Mouse (Mus musculus): ENCODE data around the gene Appl2. TPM values are rescaled to one million over a fixed set of nuclear protein-coding genes. Genes with fewer than 3 reads are reported as not detected.
"Not testable (repeated sequence)": the region's sequence is repeated elsewhere in the genome, so short reads cannot be mapped to it uniquely, and the experiment has no call there.

Gene Appl2
- polyA plus RNA-seq, 2 experiments, result 49.8 to 67.7 TPM

DNA sequence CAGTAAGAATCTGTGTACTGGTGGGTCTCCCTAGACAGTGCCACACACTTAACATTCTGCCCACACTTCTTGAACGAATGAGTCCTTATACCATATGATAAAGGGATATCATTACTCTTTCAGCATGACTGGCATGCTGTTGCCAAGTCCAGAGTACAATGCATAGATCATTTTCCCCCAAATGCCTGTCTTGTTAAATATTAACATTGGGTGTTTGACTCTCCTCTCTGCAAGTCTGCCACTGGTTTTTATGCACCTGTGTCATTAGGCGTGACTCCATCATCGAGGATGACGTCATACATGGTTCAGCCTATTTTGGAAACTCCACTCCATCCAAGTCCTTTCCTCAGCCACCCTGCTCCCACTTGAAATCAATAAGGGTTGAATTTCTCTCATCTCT is 18.0 kb upstream of the Appl2 start:
- no peak overlapping the region for H3K9ac ChIP-seq (ENCODE audit: low read depth, low read length, severe bottlenecking)
- H3K27ac ChIP-seq (replicated peaks; ENCODE audit: low read depth, low read length), result no peak overlapping the region
- no peaks in the 10 kb centered on the region for H3K27me3 ChIP-seq (ENCODE audit: control insufficient read depth, insufficient read depth, low read length)
- peaks cover 6% of the 10 kb centered on the region; the same call in 1 of the 2 replicates for H3K4me1 ChIP-seq (ENCODE audit: control insufficient read depth, insufficient read depth, low read length)
- no peak overlapping the region for H3K4me2 ChIP-seq (replicated peaks; ENCODE audit: low read depth, low read length, severe bottlenecking)
- no peak for TF ChIP-seq POLR2A (IDR thresholded peaks at IDR 0.05; ENCODE audit: borderline replicate concordance, extremely low read depth, insufficient read depth, insufficient read length)
- no peaks in the 10 kb centered on the region for H3K36me3 ChIP-seq (ENCODE audit: control insufficient read depth, insufficient read depth, low read length)
- 85% methylated on average over 4 of the region's 4 CpGs for WGBS
- no peak overlapping the region for H3K4me3 ChIP-seq (replicated peaks; ENCODE audit: low read length)
- no peaks in the 10 kb centered on the region for H3K9me3 ChIP-seq (ENCODE audit: control insufficient read depth, low read length)
- ATAC-seq (ENCODE audit: low FRiP score, low read depth) (no peak), DNase-seq (ENCODE audit: low spot score) (no peak)

DNA sequence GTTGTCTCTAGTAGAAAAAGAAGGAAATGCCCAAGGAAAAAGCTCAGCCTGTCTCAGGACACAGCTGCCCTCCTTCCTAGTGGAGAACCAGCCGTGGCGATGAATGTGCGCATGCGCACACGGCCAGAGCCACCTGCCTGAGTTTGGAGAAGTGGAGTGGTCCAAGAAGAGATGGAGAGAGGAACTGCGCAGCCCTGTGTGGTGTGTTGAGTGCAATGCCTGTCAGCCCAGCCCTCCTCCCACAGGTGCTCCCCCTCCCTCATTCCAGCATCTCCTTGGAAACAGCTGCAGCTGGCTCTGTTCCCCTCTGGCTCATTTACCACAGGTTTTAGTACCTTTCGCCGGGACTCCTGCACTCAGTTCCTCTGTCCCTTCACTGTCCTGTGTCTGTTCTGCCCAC is 13.4 kb upstream of the Appl2 start:
- no peak for DNase-seq (ENCODE audit: low spot score)
- no peak overlapping the region for H3K27ac ChIP-seq (replicated peaks; ENCODE audit: low read depth, low read length)
- ATAC-seq (ENCODE audit: low FRiP score, low read depth), result no peak
- no peak overlapping the region for H3K4me2 ChIP-seq (replicated peaks; ENCODE audit: low read depth, low read length, severe bottlenecking)
- H3K9ac ChIP-seq (ENCODE audit: low read depth, low read length, severe bottlenecking), result no peak overlapping the region
- WGBS, result 57% methylated on average over 8 of the region's 8 CpGs
- no peaks in the 10 kb centered on the region for H3K9me3 ChIP-seq (ENCODE audit: control insufficient read depth, low read length)
- no peak overlapping the region for H3K4me3 ChIP-seq (replicated peaks; ENCODE audit: low read length)
- no peak for TF ChIP-seq POLR2A (IDR thresholded peaks at IDR 0.05; ENCODE audit: borderline replicate concordance, extremely low read depth, insufficient read depth, insufficient read length)
- H3K36me3 ChIP-seq (ENCODE audit: control insufficient read depth, insufficient read depth, low read length), result no peaks in the 10 kb centered on the region
- peaks cover 6% of the 10 kb centered on the region; the same call in 1 of the 2 replicates for H3K4me1 ChIP-seq (ENCODE audit: control insufficient read depth, insufficient read depth, low read length)
- H3K27me3 ChIP-seq (ENCODE audit: control insufficient read depth, insufficient read depth, low read length), result no peaks in the 10 kb centered on the region

DNA sequence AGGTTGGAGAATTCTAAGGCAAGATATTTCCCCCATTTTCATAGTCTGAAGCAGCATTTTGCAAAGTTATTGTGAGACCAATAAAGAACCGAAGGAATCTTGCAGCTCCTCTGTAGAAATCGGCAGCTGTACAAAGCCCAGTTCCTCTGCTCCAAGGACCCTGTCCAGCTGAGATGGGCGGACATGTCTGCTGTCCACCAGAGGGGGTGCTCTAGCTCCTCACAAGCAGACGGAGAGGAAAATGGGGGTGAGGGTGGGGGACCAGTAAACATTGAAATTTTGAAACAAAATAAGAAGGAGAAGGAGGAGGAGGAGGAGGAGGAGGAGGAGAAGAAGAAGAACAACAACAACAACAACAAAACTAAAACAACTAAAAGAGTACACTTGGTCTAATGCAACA is 12.1 kb upstream of the Appl2 start:
- no peak for TF ChIP-seq POLR2A (IDR thresholded peaks at IDR 0.05; ENCODE audit: borderline replicate concordance, extremely low read depth, insufficient read depth, insufficient read length)
- Histone ChIP-seq H3K9ac (ENCODE audit: low read depth, low read length, severe bottlenecking) (no peak overlapping the region), H3K4me2 (replicated peaks; ENCODE audit: low read depth, low read length, severe bottlenecking) (no peak overlapping the region), H3K9me3 (ENCODE audit: control insufficient read depth, low read length) (no peaks in the 10 kb centered on the region), H3K27me3 (ENCODE audit: control insufficient read depth, insufficient read depth, low read length) (no peaks in the 10 kb centered on the region), H3K4me1 (ENCODE audit: control insufficient read depth, insufficient read depth, low read length) (peaks cover 6% of the 10 kb centered on the region; the same call in 1 of the 2 replicates), H3K4me3 (replicated peaks; ENCODE audit: low read length) (no peak overlapping the region), H3K36me3 (ENCODE audit: control insufficient read depth, insufficient read depth, low read length) (no peaks in the 10 kb centered on the region), H3K27ac (replicated peaks; ENCODE audit: low read depth, low read length) (no peak overlapping the region)
- 63% methylated on average over 4 of the region's 4 CpGs for WGBS
- ATAC-seq (ENCODE audit: low FRiP score, low read depth), result no peak
- DNase-seq (ENCODE audit: low spot score), result no peak

DNA sequence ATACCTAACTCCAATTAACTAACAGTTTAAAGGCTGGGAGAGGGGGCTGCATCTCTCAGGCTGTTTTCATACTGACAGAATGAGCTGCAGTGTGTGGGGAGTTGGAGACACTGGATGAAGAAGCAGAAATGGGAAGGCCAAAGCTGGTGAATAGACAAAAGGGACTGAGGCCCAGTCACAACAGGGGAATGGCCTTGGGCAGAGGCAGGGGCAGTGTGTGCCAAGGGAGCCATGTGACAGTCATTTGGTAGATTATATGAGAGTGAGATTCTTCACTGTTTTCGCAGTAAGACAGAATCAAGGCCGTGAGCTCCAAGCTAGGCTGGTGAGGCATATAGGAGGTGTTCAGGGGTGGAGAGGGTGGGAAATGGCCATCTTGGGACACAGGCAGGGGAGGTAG is 6.1 kb upstream of the Appl2 start:
- H3K27me3 ChIP-seq (ENCODE audit: control insufficient read depth, insufficient read depth, low read length), result no peaks in the 10 kb centered on the region
- H3K9ac ChIP-seq (ENCODE audit: low read depth, low read length, severe bottlenecking), result no peak overlapping the region
- DNase-seq (ENCODE audit: low spot score) (no peak), ATAC-seq (ENCODE audit: low FRiP score, low read depth) (no peak)
- H3K9me3 ChIP-seq (ENCODE audit: control insufficient read depth, low read length), result no peaks in the 10 kb centered on the region
- TF ChIP-seq POLR2A (IDR thresholded peaks at IDR 0.05; ENCODE audit: borderline replicate concordance, extremely low read depth, insufficient read depth, insufficient read length), result no peak
- no peak overlapping the region for H3K4me2 ChIP-seq (replicated peaks; ENCODE audit: low read depth, low read length, severe bottlenecking)
- WGBS, result 87% methylated on average over 2 of the region's 2 CpGs
- no peak overlapping the region for H3K27ac ChIP-seq (replicated peaks; ENCODE audit: low read depth, low read length)
- H3K4me3 ChIP-seq (replicated peaks; ENCODE audit: low read length), result no peak overlapping the region
- H3K4me1 ChIP-seq (ENCODE audit: control insufficient read depth, insufficient read depth, low read length), result no peaks in the 10 kb centered on the region
- H3K36me3 ChIP-seq (ENCODE audit: control insufficient read depth, insufficient read depth, low read length), result no peaks in the 10 kb centered on the region

DNA sequence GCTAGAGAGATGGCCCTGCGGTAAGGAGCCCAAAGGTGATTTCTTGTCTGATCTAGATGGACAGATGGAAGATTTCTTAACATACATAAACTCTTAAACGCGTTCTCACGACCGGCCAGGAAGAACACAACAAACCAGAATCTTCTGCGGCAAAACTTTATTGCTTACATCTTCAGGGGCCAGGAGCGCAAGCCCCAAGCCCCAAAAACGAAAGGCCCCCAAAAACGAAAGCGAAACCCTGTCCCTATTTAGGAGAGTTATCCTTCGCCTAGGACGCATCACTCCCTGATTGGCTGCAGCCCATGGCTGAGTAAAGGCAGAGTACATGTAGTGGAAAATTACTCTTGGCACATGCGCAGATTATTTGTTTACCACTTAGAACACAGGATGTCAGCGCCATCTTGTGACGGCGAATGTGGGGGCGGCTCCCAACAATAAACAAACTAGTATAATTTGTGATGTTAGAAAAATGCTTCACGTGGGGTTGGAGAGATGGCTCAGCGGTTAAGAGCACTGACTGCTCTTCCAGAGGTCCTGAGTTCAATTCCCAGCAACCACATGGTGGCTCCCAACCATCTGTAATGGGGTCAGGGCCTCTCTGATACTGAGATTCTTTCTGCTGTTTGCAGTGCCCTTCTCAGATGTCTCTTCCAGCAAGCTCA is 3.8 kb upstream of the Appl2 start:
- ATAC-seq (ENCODE audit: low FRiP score, low read depth), result not testable (repeated sequence)

More for the DNA sequence above, 3.8 kb upstream of the Appl2 start:
- H3K36me3 ChIP-seq (ENCODE audit: control insufficient read depth, insufficient read depth, low read length); H3K27me3 ChIP-seq (ENCODE audit: control insufficient read depth, insufficient read depth, low read length); DNase-seq (ENCODE audit: low spot score); H3K4me1 ChIP-seq (ENCODE audit: control insufficient read depth, insufficient read depth, low read length); H3K27ac ChIP-seq (replicated peaks; ENCODE audit: low read depth, low read length); H3K9ac ChIP-seq (ENCODE audit: low read depth, low read length, severe bottlenecking); H3K4me3 ChIP-seq (replicated peaks; ENCODE audit: low read length); H3K4me2 ChIP-seq (replicated peaks; ENCODE audit: low read depth, low read length, severe bottlenecking); H3K9me3 ChIP-seq (ENCODE audit: control insufficient read depth, low read length): not testable (repeated sequence)
- WGBS, result 92% methylated on average over 19 of the region's 19 CpGs

Data from limb, embryonic 14.5 days (tissue).